Mouse (Mus musculus): ENCODE data around the gene Cldn3. TPM values are rescaled to one million over a fixed set of nuclear protein-coding genes. Genes with fewer than 3 reads are reported as not detected.

Cldn3 gene
- polyA plus RNA-seq, 1 experiment from 2014 or later, result 143 TPM

- Histone ChIP-seq H3K36me3 (ENCODE audit: control insufficient read depth, insufficient read depth, low read length) (0 out of 2 replicates have a peak, but pooled peaks cover 7% of the 10 kb centered on the region), H3K27me3 (replicated peaks; ENCODE audit: control insufficient read depth, insufficient read depth, low read length) (no peaks in the 10 kb centered on the region), H3K9ac (ENCODE audit: low read length) (no peak overlapping the region), H3K4me2 (ENCODE audit: low read length) (peak overlapping the region; percentile 42), H3K4me1 (replicated peaks; ENCODE audit: control insufficient read depth, insufficient read depth, low read length) (peaks cover 19% of the 10 kb centered on the region), H3K4me3 (ENCODE audit: low read depth, low read length) (0 out of 2 replicates have a peak overlapping the region, but pooled peaks have one; percentile 10), H3K9me3 (ENCODE audit: control insufficient read depth, low read length) (no peaks in the 10 kb centered on the region), H3K27ac (ENCODE audit: low read depth) (peak overlapping the region; percentile 1; the same call in 1 of the 2 replicates)
- DNase-seq (ENCODE audit: low spot score) (peak; percentile 91), ATAC-seq (replicated peaks; ENCODE audit: low FRiP score, low TSS enrichment, low read depth) (no peak)
- 7% methylated on average over 15 of the region's 16 CpGs for WGBS
These were observed 26.8 kb downstream of the Cldn3 start for GRCm38 (mm10) chr5:135012671-135013441.

DNA sequence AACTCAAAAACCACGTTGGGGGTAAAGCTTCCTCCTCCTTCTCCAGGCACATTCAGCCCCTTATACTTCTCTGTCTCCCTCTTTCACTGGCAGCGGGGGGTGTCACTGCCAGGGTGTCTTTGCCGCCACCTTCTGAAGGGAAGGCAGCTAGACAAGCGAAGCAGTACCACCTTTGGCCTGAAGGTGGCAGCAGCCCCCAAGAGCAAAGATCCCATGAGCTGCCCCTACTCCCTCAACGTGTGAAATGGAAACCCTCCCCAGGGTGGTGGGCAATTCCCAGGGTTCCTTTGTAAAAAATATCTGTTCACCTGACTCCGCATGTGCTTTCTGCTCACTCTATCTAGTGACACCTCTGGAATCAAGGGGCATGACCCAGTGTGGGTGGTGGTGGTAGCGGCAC lies 29.5 kb downstream of the Cldn3 start:
- 0 out of 2 replicates have a peak, but pooled peaks cover 7% of the 10 kb centered on the region for H3K36me3 ChIP-seq (ENCODE audit: control insufficient read depth, insufficient read depth, low read length)

DNA sequence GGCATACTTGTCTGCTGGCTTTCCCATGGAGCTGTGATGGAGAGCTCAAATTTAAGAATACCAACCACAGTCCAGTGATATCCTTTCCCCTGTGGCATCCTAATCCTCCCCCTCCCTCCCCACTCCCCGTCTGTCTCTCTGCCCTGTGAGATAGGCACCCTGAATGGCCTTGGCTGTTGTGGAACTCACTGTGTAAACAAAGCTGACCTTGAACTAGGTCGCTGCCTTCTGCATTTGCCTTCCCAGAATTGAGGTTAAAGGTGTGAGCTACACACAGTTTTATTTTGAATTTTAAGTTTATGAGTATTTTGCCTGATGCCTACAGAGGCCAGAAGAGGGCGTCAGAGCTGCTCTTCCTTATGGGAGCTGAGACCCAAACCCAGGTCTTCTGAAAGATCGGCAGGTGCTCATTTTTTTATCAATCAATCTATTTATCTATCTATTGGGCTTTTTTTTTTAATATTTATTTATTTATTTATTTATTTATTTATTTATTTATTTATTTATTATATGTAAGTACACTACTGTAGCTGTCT lies 30.3 kb downstream of the Cldn3 start:
- DNase-seq (ENCODE audit: low spot score) (no peak), ATAC-seq (replicated peaks; ENCODE audit: low FRiP score, low TSS enrichment, low read depth) (no peak)
- Histone ChIP-seq H3K9me3 (ENCODE audit: control insufficient read depth, low read length) (no peaks in the 10 kb centered on the region), H3K27me3 (replicated peaks; ENCODE audit: control insufficient read depth, insufficient read depth, low read length) (no peaks in the 10 kb centered on the region), H3K4me2 (ENCODE audit: low read length) (no peak overlapping the region), H3K9ac (ENCODE audit: low read length) (no peak overlapping the region), H3K4me3 (ENCODE audit: low read depth, low read length) (no peak overlapping the region), H3K36me3 (ENCODE audit: control insufficient read depth, insufficient read depth, low read length) (0 out of 2 replicates have a peak, but pooled peaks cover under 1% of the 10 kb centered on the region), H3K27ac (ENCODE audit: low read depth) (no peak overlapping the region), H3K4me1 (replicated peaks; ENCODE audit: control insufficient read depth, insufficient read depth, low read length) (peaks cover 14% of the 10 kb centered on the region)
- WGBS, result 48% methylated on average over 4 of the region's 4 CpGs

More for the DNA sequence above, 29.5 kb downstream of the Cldn3 start:
- no peak for ATAC-seq (replicated peaks; ENCODE audit: low FRiP score, low TSS enrichment, low read depth)
- no peak overlapping the region for H3K9ac ChIP-seq (ENCODE audit: low read length)
- no peak overlapping the region for H3K27ac ChIP-seq (ENCODE audit: low read depth)
- H3K9me3 ChIP-seq (ENCODE audit: control insufficient read depth, low read length), result no peaks in the 10 kb centered on the region
- peaks cover 18% of the 10 kb centered on the region for H3K4me1 ChIP-seq (replicated peaks; ENCODE audit: control insufficient read depth, insufficient read depth, low read length)
- H3K27me3 ChIP-seq (replicated peaks; ENCODE audit: control insufficient read depth, insufficient read depth, low read length), result no peaks in the 10 kb centered on the region
- 14% methylated on average over 7 of the region's 7 CpGs for WGBS
- no peak overlapping the region for H3K4me2 ChIP-seq (ENCODE audit: low read length)
- H3K4me3 ChIP-seq (ENCODE audit: low read depth, low read length), result no peak overlapping the region
- peak; percentile 95 for DNase-seq (ENCODE audit: low spot score)

GRCm38 (mm10) chr5:135021814-135022213 lies 35.8 kb downstream of the Cldn3 start:
- 68% methylated on average over 6 of the region's 6 CpGs for WGBS
- no peak overlapping the region for H3K4me3 ChIP-seq (ENCODE audit: low read depth, low read length)
- H3K4me2 ChIP-seq (ENCODE audit: low read length), result no peak overlapping the region
- H3K9me3 ChIP-seq (ENCODE audit: control insufficient read depth, low read length), result no peaks in the 10 kb centered on the region
- no peak overlapping the region for H3K9ac ChIP-seq (ENCODE audit: low read length)
- H3K27ac ChIP-seq (ENCODE audit: low read depth), result no peak overlapping the region
- H3K27me3 ChIP-seq (replicated peaks; ENCODE audit: control insufficient read depth, insufficient read depth, low read length), result no peaks in the 10 kb centered on the region
- peaks cover 25% of the 10 kb centered on the region for H3K4me1 ChIP-seq (replicated peaks; ENCODE audit: control insufficient read depth, insufficient read depth, low read length)
- no peaks in the 10 kb centered on the region for H3K36me3 ChIP-seq (ENCODE audit: control insufficient read depth, insufficient read depth, low read length)
- ATAC-seq (replicated peaks; ENCODE audit: low FRiP score, low TSS enrichment, low read depth) (no peak), DNase-seq (ENCODE audit: low spot score) (no peak)

GRCm38 (mm10) chr5:135023344-135024173 lies 37.5 kb downstream of the Cldn3 start, which contains the start of gene Stx1a:
Gene Stx1a, plus strand, starts transcription at chr5:135023482.
- Histone ChIP-seq H3K36me3 (ENCODE audit: control insufficient read depth, insufficient read depth, low read length) (no peaks in the 10 kb centered on the region), H3K4me3 (ENCODE audit: low read depth, low read length) (peak within 1 kb of the TSS; percentile 69), H3K4me1 (replicated peaks; ENCODE audit: control insufficient read depth, insufficient read depth, low read length) (peaks cover 25% of the 10 kb centered on the region), H3K27ac (ENCODE audit: low read depth) (peak within 1 kb of the TSS; percentile 38; the same call in 1 of the 2 replicates), H3K4me2 (ENCODE audit: low read length) (peak within 1 kb of the TSS; percentile 97), H3K9me3 (ENCODE audit: control insufficient read depth, low read length) (no peaks in the 10 kb centered on the region), H3K9ac (ENCODE audit: low read length) (peak within 1 kb of the TSS; percentile 69), H3K27me3 (replicated peaks; ENCODE audit: control insufficient read depth, insufficient read depth, low read length) (no peaks in the 10 kb centered on the region)
- ATAC-seq (replicated peaks; ENCODE audit: low FRiP score, low TSS enrichment, low read depth) (peak; percentile 88), DNase-seq (ENCODE audit: low spot score) (peak; percentile 93)
- under 1% methylated on average over 61 of the region's 61 CpGs for WGBS

GRCm38 (mm10) chr5:135024665-135025224 lies 38.7 kb downstream of the Cldn3 start:
- peak overlapping the region; percentile 97 for H3K4me2 ChIP-seq (ENCODE audit: low read length)
- peaks cover 36% of the 10 kb centered on the region for H3K4me1 ChIP-seq (replicated peaks; ENCODE audit: control insufficient read depth, insufficient read depth, low read length)
- H3K4me3 ChIP-seq (ENCODE audit: low read depth, low read length), result peak overlapping the region; percentile 69
- DNase-seq (ENCODE audit: low spot score), result no peak
- 0 out of 2 replicates have a peak overlapping the region, but pooled peaks have one; percentile 38 for H3K27ac ChIP-seq (ENCODE audit: low read depth)
- no peak overlapping the region for H3K9ac ChIP-seq (ENCODE audit: low read length)
- H3K36me3 ChIP-seq (ENCODE audit: control insufficient read depth, insufficient read depth, low read length), result no peaks in the 10 kb centered on the region
- 49% methylated on average over 11 of the region's 11 CpGs for WGBS
- H3K9me3 ChIP-seq (ENCODE audit: control insufficient read depth, low read length), result no peaks in the 10 kb centered on the region
- no peaks in the 10 kb centered on the region for H3K27me3 ChIP-seq (replicated peaks; ENCODE audit: control insufficient read depth, insufficient read depth, low read length)
- no peak for ATAC-seq (replicated peaks; ENCODE audit: low FRiP score, low TSS enrichment, low read depth)

DNA sequence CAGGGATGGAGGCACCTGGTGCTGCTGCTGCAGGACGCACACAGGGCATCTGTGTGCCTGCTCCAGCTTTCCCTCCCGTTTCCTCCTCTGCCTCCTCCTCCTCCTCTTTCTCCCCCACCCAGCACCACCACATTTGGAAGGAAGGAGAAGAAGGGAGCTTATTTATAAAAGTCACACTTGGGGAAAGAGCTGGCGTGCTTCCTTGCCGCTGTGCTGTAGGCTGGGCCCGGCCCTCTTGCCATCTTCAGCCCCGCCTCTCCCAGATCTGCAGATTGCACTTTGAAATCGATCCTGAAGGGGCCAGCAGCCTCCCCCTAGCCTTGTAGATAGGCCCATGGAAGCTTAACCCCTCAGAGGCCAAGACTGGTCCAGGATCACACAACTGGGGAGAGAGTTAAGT lies 39.9 kb downstream of the Cldn3 start:
- no peak overlapping the region for H3K4me3 ChIP-seq (ENCODE audit: low read depth, low read length)
- H3K9ac ChIP-seq (ENCODE audit: low read length), result 0 out of 2 replicates have a peak overlapping the region, but pooled peaks have one; percentile 11
- H3K27me3 ChIP-seq (replicated peaks; ENCODE audit: control insufficient read depth, insufficient read depth, low read length), result no peaks in the 10 kb centered on the region
- H3K4me2 ChIP-seq (ENCODE audit: low read length), result peak overlapping the region; percentile 97
- peaks cover 36% of the 10 kb centered on the region for H3K4me1 ChIP-seq (replicated peaks; ENCODE audit: control insufficient read depth, insufficient read depth, low read length)
- H3K27ac ChIP-seq (ENCODE audit: low read depth), result no peak overlapping the region; the same call in 1 of the 2 replicates
- DNase-seq (ENCODE audit: low spot score) (no peak), ATAC-seq (replicated peaks; ENCODE audit: low FRiP score, low TSS enrichment, low read depth) (no peak)
- WGBS, result 3% methylated on average over 7 of the region's 7 CpGs
- H3K36me3 ChIP-seq (ENCODE audit: control insufficient read depth, insufficient read depth, low read length), result no peaks in the 10 kb centered on the region
- no peaks in the 10 kb centered on the region for H3K9me3 ChIP-seq (ENCODE audit: control insufficient read depth, low read length)
